Mouse (Mus musculus) lung, postnatal 10 days (tissue): ENCODE results near the gene Zfp526.

Source experiments
- DNase-seq: peaks from one replicate; pipeline ENCODE4 v3.0.0; 2021

The Zfp526 gene

DNA sequence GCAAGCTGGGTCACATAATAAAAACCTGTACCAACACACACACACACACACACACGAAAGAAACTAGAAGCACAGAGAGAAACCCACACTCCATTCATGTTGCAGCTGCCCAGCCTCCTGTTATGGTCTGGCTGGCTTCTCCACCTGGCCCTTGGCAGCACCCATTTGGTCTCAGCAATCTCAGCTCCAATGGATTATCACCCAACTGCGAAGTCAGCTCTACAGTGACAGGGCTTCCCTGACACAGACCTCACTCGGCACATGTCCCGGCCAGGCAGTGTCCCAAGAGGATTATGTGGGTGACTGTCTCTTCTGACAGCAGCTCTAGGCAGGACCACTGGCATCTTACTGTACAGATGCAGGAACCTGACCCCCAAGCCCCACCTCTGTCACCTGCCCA, 10.7 kb upstream of the Zfp526 start:
- DNase-seq, result no peak

DNA sequence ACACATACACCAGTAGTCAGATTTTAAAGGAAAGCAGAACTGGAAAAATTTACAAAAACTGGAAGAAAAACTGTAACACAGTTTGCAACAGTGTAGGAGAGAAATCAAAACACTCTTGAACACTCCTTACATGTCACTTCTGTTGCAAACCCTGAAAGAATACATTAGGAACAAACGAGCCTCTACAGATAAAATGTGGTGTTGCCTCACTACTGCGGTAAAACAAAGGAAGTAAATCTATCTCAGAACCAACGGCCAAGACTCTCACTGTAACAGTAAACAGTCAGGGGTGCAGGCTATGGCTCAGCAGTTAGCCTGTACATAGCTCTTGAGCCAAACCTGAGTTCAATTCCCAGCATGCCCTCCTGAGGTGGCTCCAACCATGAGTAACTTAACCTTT, 8.1 kb upstream of the Zfp526 start:
- DNase-seq, result no peak

DNA sequence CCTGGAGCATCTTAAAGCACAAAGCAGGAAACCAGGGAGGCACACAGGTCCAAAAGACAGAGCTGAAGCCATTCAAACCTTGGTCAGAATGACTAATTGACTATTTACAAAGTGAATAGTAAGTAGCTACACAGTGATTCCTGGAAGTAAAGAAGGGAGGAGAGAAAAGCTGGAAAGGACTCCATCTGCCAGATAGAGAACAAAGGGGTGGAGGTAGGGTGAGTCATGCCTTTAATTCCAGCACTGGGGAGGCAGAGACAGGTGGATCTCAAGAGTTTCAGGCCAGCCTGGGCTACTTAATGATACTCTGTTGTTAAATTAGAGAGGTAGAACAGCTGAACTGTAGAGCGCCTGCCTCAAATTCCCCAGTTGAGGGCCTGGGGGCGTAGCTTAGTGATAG, 7.1 kb upstream of the Zfp526 start:
- no peak for DNase-seq

DNA sequence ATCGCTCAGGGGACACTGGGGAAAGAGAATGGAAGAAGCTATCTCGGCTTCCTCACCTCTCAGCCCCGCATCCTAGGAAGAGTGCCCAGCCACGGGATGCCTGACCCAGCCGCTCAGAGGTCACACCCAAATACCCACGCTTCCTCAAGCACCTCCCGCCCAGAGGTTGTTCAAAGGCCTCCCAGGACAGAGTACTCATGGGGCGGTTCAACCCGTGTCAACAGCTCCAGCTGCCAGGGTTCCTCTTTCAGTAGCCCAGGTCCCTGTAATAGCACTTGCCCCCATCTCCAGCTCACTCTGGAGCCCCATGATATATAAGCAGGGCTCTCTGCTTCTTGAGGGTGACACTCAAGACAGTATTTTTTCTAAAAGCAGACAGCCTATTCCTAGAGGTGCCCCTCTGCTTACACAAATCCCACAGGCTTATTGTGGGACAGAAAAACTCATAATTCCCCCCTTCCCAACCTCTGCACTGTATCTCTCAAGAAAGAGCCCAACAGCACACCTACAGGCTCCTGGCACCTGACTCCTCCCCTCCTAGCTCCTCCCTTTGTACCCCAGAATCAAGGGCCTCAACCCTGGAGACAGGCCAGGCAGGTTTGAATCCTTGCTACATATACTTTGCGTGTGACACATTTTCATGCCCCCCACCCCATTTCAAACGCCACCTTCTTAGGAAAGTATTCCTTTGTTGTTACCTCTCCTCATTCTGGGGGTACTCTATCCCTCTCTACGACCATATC, 3.4 kb upstream of the Zfp526 start:
- peak; percentile 25 for DNase-seq

DNA sequence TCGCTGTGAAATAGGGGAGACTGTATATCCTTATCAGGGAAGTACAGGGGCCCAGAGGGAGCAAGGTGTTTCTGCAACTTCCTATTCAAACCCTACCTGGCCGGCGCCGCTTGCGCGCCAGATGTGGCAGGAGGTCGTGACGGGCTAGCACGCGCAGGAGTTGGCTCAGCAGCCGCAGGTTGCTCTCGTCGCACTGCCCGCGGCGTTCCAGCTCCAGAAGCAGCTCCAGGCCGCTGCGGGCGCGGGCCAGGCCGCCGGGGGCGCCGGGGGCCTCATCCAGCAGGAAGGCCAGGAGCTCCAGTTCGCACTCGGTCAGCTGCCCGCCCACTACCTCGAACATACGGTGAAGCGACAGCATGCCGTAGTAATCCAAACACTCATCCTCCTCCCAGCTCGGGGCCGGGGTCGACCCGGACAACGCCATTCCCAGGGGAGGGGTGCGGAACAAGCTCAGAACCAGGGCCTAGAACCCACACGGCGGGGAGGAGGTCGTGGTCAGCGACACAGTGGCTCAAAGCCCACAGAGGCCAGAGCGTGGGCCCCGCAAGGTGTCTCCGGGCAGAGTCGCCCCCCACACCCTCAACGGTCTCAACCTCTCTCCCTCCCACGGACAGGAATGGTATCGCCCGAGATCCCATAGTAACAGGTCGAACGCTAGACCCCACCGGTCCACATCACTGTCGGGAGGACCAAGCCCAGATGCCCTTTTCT, 2.4 kb upstream of the Zfp526 start:
- DNase-seq, result peak; percentile 45

DNA sequence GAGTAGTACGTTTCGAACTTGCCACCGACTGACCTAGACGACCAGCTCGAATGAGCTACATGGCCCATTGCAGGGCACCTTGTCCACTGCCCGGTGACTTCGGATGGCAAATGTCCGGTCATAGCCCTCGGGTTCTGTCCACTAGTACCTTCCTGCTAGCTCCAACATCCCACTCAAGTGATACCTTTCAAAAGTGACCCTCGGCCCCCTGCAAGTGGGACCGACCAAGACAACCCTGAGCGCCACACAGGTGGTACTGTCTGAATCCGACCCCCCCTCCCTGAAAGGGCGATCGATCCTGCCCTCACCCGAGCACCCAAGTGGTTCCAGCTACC, 1.8 kb upstream of the Zfp526 start:
- no peak for DNase-seq

DNA sequence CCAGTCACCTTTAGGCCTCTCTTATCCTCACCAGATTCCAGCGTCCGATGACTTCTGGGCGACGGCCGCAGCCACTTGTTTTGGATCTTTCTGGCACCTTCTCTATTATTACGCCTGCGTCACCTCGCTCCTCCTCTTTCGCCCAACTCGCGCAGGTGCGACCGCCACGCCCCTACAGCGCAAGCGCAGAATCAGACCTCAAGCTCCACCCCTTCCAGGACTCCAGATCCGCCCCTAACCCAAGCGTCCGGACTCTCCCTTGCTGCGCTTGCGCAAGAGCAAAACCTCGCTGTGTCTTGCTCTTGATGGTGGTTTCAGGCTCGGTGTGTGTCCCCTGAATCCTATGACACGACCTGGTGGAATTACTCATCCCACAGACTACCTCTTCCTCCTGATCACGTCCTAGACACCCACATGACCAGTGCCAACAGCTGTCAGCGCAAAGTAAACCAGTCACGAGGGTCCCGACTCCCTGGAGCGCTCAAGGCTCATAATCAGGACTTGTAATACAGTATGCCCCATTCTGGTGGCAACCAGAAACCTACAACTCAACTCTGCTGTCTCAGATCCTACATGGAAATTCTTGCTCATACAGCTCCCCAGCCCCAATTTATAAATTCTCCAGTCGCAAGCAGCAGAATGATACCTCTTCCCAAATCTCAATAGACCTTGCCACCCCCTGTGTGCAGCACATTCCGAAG, 1.3 kb upstream of the Zfp526 start:
- peak; percentile 96 for DNase-seq

DNA sequence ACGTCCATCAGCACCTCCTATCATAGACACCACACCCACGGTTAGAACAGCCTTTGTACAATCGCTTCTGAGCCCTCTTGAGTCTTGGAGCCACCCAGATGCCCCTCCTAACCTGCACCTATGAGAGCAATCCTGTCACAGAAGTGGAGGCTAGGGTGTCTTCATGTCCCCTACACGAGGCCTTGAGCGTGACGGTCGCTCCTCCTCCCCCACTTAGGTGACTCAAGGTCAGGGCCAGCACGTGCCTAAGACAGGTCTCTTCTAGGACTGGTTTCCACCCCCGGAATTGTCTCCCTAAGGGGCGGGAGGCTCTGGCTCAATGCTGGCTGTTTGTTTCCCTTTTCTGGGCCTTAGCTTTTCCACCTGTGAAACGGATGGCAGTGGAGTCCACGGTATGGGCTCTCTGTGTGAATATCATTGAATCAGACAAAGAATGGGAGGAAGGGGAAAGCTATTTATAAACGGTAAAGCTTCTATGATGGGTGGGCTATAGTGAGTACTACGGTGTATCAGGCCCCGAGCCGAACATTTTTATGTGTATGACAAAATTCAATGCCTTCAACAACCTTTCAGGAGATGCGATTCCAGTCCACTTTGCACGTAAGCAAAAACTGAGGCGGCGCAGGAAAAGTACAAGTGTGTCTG, 646 bp upstream of the Zfp526 start, which contains the start of gene Dedd2:
Gene Dedd2, minus strand, starts transcription at position 159 of the 645 bp plus-strand sequence.
- DNase-seq, result no peak

DNA sequence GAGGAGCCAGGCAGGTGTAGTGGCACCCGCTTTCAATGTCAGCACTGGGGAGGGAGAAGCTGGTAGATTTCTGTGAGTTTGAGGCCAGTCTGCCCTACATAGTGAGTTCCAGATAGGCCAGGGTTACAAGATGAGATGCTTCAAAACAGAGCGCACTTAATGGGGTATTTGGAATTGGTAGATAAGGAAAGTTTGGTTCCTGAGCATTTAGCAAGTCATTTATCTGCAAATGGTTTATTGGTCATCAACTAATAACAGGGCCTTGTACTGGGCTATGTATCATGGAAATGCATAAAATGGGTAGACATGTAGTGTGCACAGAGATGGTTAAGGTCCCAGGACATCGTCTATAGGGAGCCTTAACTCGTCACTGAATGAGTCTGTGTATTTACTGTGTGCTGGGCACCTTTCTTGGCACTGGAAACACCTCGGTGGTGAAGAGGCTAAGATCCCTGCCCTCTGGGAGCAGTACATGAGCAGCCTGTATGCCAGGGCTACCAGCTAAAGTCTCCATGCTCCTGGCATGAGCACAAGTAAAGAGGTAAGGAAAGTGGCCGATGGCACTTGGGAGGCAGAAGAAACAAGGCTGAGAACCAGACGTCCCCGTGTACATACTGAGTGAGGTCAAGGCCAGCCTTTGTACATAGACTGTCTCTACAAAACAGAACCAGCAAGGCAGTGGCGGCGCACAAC, 1.2 kb downstream of the Zfp526 start:
- no peak for DNase-seq

DNA sequence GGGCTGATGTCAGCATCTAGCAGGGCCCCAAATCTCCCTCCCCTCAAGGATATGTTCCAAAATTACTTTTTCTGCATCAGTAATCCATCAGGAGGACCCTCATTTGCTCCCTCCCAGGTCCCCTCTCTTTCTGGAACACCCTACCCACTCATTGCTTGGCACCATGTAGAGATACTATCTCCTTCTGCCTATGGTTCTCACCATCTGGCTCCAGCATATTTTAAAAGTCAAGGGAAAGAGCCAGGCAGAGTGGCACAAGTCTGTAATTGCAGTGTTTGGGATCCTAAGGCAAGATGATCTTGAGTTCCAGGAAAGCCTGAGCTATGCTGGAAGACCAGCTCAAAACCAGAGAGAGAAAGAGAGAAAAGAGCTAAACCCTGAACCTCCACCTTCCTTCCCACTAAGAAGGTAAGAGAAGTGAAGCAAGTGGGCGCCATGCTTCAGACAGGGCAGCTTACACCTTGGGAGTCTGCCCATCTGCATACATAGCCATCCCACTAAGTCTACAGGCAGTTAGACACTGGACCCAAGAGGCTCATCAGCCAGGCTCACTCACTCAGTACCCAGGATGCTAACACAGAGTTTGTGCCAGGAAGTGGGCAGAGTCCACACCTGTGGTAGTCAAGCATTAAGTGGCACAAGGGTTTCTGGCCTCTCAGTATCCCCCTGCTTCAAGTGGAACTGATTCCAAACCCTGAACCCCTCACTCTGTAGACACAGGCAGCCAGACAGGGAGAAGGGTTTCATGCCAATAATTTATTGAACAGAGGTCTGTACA, 6.5 kb downstream of the Zfp526 start:
- DNase-seq, result no peak

DNA sequence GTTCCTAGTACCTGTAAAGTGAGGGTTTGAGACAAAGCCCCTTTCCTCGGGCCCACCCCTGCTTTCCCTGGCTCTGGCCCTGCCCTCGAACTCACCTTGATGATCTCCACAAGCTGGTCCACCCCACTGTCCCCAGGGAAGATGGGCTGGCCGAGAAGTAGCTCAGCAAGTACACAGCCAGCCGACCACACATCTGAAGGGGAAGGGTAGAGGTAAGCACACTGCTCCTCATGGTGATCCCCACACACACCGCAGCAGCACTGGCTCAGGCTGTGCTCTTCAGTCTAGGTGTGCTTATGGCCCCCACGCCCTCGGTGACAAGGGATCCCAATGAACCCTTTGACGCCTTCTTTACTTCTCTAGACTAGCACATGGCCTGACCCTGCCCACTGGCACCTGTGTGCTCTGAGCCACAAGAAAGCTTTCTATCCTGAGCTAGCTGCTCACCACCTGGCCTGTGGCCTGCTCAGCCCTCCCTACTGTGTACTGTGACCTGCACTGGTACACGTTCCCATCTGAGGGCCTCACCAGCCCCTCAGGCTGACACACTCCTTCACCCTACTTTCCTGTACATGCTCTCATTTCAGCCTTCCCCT, 9.6 kb downstream of the Zfp526 start:
- DNase-seq, result no peak

DNA sequence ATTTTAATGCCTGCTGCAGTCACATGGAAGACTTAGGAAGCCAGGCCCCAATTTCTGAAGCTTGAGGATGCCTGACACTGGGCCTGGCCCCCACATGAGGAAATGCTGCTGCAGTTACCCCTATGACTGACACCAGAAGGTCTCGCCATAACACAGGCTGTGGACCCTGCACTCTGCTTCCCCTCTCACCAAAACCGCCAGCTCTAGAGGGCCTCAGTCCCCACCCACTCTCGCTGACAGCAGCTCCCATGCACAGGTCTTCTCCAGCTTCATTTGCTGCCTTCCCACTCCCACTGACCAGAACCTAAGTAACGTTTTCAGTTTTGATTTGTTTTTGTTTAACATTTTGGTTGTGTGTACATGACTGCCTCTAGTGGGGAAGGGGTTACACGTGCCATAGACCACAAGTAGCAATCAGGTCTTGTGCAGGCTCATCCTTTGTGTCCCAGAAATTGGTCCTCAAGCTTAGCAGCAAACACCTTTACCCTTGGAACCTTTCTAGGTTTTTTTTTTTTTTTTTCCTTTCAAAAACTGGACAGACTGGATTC, 10.9 kb downstream of the Zfp526 start:
- DNase-seq, result no peak

DNA sequence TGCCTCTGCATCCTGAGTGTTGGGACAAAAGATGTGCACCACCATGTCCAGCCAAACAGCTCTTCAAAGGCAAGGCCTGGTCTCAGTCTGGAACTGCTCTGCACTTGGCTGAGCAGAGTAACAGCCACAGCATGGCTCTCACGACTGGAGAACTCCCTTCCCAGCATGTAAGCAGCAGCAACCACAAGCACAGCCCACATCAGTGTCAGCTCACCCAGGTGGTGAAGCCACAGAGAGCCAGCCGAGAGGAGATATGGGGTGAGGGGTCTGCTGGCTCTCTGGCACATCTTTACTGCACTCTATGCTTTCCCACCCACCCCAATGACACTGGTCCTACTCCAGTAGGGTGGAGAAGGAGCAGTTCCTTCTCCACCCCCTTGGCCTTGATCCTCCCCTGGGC, 11.8 kb downstream of the Zfp526 start:
- DNase-seq, result no peak

DNA sequence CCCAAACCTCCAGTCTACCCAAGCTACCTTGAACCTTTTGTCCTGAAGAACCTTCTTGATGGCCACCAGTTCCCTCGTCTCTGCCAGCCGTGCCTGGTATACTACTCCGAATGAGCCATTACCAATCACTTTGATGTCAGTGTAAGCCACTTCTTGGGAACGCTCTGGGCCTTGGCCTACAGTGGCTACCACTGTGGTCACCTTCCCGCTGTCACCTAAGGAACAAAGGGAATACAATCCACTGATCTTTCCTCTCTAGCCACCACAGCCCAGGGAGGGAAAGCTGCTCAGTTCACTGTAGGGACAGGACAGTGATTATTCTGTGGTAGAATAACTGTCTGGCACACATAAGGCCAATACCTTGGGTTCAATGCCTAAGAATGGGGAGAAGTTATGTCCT, 14.3 kb downstream of the Zfp526 start:
- DNase-seq, result no peak

DNA sequence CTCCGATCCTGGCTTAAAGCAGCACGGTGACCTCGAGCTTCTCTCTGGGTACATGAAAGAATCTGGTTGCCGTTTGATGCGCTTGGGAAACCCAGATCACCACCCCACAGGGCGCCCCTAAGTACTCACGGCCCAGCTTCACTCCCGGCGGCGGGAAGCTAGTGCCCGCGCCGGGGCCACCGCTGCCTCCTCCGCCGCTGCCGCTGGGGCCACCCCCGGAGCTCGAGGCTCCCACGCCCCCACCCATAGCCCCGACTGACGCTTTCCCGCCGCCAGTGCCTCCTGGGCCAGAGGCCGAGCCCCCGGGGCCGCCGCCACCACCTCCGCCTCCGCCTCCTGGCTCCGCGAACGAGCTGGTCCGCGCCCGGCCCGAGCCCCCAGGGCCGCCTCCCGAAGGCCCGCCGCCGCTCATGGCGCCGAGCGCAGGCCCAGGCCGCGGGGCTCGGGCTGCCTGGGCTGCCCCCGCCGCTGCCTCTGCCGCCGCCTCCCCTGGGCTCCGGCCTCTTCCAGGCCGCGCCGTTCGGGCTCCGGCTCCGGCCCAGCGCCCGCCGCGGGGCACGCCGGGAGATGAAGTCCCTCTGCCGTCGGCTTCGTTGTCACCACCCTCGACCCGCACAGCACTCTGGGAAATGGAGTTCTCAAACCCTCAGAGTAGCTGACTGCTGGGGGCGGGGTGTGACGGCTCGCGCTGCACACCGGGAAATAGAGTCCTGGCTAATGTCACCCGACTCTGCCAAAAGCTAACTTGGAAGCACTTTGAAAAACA, 16.2 kb downstream of the Zfp526 start, which contains the start of gene Gsk3a:
Gene Gsk3a, minus strand, starts transcription at position 603 of the 766 bp plus-strand sequence.
- DNase-seq, result peak; percentile 100

DNA sequence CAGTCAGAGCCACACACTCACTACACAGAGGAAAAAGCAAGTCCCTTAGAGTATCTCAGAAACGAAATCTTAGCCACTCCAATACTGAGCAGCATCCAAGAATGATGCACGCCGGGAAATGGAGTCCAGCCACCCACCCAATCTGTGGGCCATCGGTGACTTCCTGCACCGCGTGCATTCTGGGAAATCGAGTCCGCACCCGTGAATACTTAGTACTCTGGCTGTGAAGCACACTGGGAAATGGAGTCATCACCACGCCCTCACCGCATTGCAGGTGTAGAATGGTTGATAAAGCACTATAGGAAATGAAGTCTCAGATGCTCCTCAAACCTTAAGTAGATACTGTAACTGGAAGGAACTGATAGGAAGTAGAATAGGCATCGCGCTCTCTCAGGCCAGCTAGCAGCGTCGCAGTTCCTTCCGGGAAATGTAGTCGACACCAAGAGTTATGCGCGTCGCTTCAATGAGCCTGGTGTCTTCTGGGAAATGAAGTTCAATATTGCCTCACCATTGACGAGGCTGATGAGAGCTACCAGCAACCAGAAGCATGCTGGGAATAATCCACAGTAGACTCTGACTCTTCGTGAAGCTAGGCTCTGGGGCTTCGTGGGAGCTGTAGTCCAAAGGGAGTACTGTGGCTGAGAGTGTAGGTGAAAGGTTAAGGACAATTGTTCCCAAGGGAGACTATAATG, 16.9 kb downstream of the Zfp526 start:
- peak; percentile 96 for DNase-seq

DNA sequence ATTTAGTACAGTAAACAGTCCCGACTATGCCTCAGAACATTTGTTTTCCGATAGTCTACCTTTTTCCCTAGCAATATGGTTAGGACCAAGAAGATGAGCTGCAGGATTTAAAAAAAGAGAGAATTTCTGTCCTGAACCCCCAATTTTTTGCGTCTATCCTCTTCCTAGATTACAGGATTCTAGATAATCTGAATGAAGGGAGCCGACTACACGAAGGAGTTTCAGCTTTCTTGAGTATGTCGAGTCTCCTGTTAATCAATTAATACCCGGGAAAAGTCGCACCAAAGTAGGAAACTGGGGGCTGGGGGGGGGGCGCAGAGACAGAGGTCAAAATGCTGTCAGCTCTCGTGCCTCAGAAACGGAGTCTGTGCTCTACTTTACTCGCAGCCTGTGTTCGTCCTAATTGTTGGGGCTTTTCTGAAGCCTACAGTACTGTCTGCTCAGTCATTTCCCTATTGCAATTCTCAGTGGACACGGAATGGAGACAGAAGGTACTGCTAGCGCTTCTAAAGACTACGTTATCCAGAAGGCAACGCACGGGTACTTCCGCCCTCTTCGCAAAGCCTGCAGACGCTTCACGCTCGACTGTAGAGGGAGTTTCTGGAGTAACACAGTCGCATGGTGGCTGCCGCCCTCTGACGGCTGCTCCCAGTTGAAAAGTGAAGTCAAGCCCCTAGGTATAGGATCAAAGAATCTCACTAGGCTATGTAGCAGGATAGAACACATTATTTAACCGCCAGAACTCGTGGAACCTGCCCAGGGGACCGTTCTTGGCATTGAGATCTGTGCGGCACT, 17.8 kb downstream of the Zfp526 start:
- DNase-seq, result peak; percentile 92

DNA sequence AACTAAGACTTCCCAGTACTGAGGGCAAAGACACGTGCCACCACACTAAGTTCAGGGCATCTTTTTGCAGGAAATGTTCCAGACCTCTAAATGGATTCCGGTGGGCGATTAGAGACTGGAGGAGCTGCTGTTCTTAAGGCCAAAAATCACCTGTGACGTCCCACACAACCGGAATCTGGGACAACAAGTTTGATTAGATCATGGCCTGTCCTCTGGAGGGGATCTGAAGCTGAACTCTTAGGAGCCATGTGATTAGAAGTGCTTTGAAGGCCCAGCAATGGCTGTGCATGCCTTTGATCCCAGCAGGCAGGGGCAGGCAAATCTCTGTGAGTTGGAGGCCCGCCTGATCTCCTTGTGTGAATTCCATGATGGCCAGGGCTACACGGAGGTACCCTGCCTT, 19.4 kb downstream of the Zfp526 start:
- DNase-seq, result no peak

DNA sequence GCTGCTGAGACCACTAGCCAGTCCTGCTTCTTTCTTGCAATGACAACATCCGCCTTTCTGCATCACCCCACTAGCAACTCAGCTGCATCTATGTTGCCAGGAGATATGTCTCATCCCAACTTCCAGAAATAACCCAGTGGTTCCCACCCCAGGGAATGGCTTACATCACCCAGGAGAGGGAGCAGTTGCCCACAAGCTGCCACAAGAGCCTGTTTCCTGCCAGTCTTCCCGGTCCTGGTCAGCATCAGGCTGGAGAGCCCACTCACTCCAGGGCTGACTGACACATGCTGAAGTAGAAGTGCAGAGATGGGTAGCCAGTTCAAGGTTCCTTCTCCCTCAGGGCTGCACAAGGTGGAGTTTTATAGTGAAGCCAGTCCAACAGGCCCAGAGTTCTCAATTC, 19.8 kb downstream of the Zfp526 start:
- DNase-seq, result peak; percentile 91
